Mouse (Mus musculus) adrenal gland, adult 2 months (tissue): ENCODE data around the gene Pfdn2. TPM values are rescaled to one million over a fixed set of nuclear protein-coding genes. Genes with fewer than 3 reads are reported as not detected.
"Not testable (repeated sequence)": the region's sequence is repeated elsewhere in the genome, so short reads cannot be mapped to it uniquely, and the experiment has no call there.

Experiments
- DNase-seq: peaks from one replicate; pipeline ENCODE4 v3.0.0; 2021
- long read RNA-seq: library from polyadenylated mRNA; stranded (forward); transcript quantifications from one replicate; pipeline ENCODE4 v2.0.0, GENCODE M21; 2021
- polyA plus RNA-seq: library from polyadenylated mRNA; depleted of rRNA; stranded (reverse); fragments of >200 nt; gene quantifications from 2 replicates; pipeline ENCODE4 v1.2.3, GENCODE M21; 2012; rRNA removed
- total RNA-seq, 2 experiments: library from RNA; stranded (reverse); gene quantifications; 2 replicates each; pipeline ENCODE4 v1.2.3; 2021

Pfdn2 gene
- total RNA-seq: 100 to 1,000 TPM; 154 TPM
- 3.5 and 4.0 TPM in 2 replicates for polyA plus RNA-seq
- long read RNA-seq, transcript Pfdn2-202 (4 exons, 1,735 nt): major isoform, 83 of 92 reads
- long read RNA-seq, partial matches to known transcripts: 2 of 92 reads
- long read RNA-seq, other reads (novel, unspliced or antisense): 6 of 92 reads

DNA sequence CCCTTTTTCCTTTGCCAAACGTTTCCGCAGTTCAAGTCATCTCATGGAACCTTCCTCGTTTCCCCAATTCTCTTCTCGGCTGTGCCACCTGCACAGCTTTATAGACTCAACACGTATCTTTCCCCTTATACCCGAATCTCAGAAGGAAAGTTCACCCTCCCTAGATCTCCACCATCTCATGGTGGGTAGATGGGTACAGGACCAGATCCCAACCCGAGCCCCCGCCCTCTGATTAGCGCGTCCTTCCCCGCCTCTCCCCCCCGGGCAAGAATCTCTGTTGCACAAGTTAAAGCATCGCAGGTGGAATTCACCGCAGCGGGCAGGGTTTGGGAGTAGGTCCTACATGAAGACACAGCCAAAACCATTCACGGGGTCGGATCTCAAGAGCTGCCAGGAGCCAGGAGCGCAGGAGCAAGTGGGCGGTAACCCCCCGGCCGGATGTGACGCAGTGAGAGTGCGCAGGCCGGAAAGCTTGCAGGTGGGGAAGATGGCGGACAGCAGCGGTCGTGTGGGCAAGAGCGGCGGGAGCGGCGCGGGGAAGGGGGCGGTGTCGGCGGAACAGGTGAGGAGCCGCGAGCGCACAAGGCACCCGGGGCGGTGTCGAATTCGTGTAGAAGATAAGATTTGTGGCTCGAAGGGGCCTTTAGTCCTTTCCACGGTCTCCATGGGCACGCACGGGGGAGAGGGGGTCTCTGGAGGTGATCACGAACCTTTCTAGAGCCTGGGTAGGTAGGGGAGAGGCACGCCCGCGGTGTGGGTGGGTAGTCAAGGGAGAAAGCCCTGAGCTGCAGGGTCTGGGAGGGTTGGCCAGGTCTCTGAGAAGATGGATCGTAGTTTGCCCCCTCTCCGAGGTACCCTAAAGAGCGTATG is at the start of gene Pfdn2, which contains the start of gene Nit1:
Pfdn2 (plus strand) TSS at position 446 of the 870 bp plus-strand sequence.
Nit1 (minus strand) TSS at position 422 of the 870 bp plus-strand sequence.
- peak; percentile 95 for DNase-seq

DNA sequence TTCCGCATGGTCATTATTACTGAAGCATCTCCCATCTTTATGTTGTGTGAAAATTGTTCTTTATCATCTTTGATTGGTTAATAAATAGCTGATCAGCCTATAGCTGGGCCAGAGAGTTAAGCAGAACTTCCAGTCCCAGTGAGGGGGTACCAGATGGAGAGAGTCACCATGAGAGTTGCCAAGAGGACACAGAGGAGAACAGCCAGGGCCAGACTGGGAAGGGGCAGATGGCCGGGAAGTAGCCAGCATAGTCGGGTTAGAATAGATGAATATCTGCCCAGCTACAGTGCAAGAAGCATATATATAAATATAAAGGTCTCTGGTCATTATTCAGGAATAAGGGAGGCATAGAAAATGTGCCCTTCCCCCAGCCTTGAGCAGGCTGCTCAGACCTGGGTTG is 47.2 kb upstream of the Pfdn2 start:
- no peak for DNase-seq

DNA sequence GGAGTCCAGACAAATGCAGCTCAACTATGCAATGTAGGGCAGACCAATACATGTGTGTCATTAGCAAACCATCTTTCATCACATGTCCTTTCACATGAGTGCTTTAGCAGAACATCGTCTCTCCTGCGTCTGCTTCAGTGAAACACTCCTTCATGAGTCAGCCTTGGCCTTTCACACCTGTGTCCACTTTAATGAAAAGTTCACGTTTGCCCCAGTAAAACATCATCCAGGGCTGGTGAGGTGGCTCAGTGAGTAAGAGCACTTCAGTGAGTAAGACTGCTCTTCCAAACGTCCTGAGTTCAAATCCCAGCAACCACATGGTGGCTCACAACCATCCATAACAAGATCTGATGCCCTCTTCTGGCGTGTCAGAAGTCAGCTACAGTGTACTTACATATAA is 39.3 kb upstream of the Pfdn2 start:
- not testable (repeated sequence) for DNase-seq

DNA sequence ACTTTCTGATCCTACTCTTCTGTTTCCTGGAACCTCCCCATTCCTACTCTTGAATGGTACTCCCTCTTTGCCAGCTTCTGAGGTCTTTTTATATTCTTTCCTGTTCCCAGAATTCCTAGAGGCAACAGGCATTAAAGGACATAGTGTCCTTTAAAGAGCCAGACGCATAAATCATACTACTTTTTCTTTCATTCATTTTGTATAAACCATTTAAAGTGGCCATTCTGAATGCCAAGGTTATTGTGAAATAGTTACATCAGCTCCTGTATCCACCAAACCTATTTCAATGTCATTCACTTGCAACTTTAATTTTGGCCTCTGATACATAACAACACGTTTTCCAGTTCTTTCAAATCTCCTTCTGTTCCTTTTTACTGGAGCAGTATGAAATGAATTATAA is 36.1 kb upstream of the Pfdn2 start:
- no peak for DNase-seq

DNA sequence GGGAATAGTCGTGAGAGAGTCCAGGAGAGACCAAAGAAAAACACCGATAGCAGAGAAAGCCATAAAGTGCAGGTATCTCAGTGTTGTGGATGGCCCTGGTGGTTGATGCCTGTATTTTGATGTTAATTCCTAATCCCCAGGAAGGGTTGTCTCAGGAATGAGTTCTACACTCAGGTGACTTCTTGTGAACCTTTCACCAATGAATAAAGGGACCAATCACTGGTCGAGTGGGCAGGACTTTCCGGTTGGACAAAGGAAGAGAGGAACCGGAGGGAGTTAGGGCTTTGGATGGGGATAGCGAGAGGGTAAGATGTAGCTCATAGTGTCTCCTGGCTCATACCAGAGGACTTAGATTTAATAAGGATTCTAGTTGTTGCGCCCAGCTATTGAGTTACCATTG is 25.7 kb upstream of the Pfdn2 start:
- DNase-seq: no peak

DNA sequence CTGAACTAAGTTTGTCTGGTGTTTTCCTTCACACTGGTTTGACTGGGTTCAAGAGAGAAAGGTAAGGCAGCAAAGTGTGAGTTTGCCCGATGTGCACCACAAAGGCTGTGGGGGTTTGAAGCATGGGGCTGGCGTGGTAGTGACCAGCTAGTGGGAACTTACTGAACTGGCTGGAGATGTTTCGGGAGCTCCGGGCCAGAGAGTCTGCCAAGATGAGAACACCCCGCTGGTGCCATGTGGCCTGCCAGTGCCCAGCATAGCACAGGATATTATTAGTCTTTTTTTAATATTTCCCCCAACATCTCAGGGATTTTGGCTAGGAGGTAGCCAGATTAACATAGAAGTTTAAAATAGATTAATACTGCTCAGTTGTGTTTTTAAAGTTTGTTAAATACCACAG is 25.3 kb upstream of the Pfdn2 start:
- no peak for DNase-seq

DNA sequence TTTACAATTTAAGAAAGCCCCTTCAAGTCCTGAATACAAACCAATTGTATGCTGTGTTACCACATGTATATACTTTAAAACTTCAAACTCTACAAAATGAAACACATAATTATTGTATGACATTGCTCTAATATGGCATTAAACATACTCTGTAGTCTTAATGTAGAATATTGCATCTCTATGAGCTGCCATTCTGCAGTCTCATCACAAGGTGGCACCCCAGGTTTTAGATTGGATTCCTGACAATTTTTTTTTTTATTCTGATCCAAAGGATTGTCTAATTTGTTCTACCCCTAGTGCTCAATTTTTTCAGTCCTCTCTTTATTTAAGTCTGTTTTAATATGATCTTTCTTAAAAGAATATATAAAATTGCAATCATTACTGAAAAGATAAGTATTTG is 24.1 kb upstream of the Pfdn2 start:
- no peak for DNase-seq

DNA sequence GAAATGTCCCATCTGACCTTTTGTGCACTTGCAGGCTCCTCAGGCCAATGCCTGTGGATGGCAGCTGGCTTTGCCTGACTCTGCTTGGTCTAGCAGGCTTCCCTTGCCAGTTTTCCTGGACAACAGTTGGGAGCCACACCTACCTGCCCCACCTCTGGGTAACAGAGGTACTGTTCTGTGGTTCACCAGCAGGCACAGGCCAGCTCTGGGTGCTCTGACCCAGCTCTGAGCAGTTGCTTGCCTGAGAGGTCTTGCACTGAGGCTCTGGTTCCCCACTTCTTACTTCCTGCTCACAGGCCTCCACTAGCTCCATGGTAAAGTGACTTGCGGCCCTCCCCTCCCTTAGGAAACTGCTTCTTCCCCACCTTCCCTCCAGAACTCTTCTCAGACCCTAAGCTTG is 23.5 kb upstream of the Pfdn2 start:
- DNase-seq: no peak

DNA sequence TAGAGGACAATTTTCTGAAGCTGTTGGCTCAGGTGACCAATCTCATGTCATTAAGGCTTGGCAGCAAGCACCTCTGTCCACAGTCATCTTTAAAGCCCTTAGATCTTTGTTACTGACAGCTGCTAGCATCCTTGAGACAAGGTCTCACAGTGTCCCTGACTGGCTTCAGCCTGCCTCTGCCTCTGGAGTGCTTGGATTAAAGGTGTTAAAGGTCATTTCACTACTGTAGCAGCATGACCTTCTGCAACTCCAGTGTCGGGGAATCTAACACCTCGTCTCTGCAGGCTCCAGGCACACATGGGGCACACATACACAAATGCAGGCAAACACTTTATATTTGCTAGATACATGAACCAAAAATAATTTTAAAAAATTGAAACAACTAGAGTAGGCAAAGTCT is 19.9 kb upstream of the Pfdn2 start:
- DNase-seq: no peak

DNA sequence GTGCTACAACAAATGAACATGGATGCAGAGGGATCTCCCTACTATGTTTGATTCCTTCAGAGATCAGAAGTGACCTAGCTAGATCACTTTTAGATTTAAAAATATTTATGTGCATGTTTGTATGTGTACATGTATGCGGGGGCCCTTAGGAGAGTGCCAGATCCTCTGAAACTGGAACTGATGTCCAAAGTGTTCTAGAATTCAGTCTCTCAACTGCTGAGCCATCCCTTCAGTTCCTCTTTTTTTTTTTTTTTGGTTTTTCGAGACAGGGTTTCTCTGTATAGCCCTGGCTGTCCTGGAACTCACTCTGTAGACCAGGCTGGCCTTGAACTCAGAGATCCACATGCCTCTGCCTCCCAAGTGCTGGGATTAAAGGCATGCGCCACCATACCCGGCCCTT is 18.9 kb upstream of the Pfdn2 start:
- not testable (repeated sequence) for DNase-seq

DNA sequence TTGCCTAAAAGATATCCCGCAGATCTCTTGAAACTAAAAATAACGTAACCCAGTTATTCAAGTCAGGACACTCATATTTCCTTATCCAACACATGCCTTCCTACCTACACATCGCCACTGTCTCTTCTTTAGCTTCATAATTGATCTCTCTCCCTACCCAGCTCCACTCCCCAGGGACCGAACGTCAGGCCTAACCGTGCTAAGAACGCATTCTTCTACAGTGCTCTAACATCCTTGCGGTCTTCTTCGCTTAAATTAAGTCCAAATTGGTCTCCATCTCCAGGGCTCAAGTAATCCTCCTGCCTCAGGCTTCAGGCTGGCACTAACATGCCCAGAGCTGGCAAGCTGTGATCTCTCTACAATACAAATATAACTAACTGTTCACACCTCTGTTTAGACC is 17.2 kb upstream of the Pfdn2 start:
- DNase-seq: no peak

DNA sequence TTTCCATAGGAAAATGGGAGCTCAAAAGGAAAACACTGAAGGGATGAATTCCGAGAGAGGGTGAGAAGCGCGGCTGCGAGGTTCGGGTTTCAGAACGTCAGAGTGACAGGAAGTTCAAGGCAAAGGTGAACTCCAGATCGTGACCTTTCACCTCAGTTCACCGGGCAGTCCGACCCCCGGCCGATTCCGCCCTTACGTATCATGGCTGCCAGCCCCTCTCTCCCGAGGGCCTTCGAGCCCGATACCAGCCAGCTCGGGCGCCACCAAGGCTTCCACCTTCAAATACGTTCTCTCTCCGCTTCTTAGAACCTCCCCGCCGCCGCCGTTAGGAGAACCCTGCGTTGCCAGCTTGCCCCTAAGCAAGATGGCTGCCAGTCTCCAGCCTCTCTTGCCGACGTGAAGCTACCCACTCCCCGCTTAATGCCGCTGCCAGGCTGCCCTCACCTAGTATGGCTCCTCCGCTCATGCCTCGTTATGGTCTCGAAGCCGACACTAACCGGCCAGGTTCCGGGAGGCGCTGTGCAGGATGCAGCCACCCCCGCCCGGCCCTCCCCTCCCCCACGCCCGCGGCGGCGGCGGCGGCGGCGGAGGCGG is 16.5 kb upstream of the Pfdn2 start, which contains the start of gene Dedd:
Dedd (plus strand) TSS at position 307 of the 594 bp plus-strand sequence.
- DNase-seq: peak; percentile 95

DNA sequence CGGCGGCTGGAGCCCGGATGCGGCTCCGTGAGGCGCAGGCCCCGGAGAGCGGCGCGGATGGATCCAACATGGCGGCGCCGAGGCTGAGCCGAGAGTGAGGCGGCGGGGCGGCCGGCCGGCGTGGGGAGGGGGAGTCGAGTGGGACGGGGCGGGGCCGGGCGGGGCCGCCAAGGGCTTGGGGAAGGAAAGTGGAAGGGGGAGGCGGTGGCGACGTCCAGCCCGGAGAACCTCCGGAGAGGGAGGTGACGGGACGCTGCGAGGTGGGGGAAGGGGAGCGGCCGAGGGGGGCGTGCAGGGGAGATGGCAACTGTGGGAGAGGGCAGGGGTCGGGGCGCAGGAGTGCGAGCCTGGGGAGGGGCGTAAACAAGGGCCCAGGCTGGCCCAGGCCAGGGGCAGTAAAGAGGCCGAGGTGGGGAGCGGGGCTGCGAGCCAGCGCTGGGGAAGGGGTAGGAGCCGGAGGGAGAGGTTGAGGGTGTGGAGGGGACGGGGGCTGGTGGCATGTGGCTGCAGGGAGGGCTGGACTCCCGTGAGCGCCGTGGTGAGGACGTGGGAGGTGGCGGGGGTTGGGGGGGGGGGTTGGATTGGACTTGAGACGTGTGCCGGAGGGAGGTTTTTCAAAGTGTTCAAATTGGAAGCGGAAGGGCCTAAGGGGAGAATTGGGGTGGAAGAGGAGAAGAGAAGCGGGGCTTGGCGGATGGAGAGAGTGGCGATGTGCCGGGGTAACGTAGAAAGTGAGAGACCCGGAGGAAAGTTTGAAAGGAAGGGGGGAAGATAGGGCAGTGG is 15.8 kb upstream of the Pfdn2 start:
- peak; percentile 57 for DNase-seq

DNA sequence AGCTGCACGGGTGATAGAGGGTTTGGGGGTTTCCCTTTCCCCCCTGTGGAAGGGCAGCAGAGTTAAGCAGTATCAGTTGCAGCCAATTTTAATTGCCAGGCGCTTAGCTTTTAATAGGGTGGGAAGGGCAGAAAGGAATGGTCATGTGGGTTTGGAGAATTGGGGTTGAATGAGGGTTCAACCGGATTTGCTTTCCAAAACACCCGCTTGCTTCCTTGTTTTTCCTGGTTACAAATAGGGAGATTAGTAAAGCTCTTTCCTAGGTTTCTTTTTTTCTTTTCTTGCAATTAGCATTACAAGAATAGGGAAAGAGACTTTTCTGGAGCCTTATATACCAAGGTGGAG is 15.3 kb upstream of the Pfdn2 start:
- no peak for DNase-seq

DNA sequence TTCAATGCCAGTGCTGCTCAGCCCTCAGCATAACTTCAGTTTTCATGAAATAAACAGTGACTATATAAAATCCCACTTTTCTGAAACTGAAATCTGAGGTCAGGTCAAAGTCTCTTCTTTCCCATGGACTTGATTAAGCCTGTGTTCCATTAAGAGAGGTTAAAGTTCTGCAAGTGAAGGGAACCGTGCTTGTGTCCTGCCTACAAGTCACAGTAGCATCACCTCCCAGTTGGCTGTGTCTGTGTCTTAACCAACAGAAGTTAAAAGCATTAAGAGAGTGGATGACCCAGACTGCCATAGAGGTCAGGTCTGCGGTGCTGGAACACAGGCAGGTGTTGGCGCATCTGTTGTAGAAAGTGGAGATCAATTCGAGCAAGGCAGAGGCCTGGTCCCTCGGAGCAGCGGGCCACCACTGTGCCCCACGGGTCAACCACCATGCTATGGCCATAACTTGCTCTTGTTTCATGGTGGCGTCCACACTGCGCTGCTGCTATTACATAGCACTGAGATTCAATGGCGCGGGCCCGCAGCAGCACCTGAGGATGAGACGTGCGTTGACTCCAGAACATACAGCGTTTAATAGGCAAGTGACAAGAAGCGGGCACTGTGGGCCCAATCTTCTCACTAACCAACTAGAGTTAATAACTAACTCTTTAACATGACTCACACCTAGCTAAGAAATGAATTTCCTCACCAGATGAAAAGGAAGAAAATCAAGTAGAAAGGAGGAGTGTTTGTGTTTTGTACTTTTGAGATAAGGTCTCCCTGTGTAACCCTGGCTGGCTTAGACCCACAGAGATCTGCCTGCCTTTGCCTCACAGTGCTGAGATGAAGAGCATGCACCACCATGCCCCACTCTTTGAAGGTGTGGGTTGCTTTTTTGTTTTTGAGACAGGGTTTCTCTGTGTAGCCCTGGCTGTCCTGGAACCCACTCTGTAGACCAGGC is 2.9 kb upstream of the Pfdn2 start:
- no peak for DNase-seq

DNA sequence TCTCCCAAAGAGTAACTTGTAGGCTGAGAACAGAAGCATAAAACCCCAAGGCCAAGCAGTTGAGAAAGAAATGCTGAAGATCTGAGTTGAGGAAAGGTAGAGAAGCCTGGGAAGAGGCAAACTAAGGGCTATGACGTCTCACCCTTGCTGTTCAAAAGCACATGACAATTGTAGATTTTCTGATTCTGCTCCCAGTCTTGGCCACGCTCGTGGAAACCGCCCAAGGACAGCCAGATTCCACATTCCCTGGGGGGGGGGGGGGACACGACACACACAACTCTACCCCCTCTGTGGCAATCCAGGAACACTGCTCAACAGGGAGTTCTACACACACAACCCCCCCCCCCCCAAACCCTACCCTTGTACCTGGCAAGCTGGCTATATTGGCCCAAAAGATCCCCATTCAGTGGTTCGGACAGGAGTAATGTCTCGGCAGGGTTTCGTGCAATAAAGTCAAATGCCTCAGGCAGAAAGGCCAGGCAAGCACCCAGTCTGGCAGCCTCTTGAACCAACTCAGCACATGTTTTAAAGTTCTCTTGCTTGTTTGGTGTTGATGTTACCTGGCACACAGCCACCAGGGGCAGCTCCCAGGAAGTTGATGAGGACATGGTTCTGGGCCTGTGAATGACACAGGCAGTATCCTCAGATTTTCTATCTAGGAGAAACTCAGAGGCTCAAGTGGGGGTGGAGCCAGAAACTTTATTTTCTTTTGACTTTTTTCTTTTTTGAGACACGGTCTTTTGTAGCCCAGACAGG is 1.4 kb upstream of the Pfdn2 start:
- peak; percentile 64 for DNase-seq

DNA sequence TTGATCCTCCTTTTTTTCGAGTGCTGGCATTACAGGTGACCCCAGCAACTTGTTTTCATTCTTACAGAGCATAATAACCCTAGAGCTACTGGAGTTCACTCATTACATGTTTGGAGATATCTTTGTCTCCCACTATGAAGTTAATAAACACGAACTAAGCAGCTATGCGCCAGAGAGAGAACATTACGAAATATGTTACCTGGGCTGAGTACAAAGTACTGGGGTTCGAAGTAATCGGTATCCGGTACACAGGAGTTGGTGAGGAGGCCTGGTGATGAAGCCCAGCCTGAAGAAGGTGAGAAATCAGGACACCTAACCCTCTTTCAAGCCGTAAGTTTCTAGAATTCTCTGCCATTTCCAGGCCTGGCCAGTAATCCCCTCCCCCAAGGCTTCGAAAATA is 755 bp upstream of the Pfdn2 start:
- DNase-seq: no peak

DNA sequence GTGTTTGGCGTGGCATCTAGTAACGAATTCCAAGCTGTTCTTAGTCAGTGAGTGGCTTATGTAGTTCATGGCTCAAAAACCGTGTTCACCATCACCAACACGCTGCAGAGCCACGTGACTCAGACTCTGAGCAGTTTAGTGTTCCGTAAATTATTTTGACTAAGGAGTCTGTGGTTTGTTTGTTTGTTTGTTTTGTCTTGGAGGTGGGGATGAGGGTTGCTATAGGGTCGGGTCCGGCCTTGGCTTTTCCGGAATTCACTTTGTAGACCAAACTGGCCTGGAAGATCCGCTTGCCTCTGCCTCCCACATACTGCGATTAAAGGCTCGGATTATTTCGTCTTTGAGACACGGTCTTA is 603 bp downstream of the Pfdn2 start:
- peak; percentile 40 for DNase-seq

DNA sequence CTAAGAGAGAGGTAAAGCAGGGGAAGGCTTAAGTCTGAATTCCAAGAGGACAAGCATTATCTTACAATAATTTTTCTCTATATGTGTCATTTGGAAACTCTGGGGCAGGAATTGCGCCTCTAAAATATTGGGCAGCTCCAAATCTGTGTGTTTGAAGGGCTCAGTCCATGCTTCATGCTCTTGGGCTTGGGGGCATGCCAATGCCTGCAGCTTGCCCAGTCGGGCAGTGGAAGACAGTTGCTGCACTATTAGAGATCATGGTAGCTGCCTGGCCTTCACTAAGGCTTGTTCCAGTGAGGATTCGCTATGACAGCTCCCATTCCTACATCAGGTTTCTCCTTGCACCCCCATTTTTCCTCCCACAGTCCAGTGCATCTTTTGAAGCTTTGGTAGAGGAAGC is 3.2 kb downstream of the Pfdn2 start:
- peak; percentile 31 for DNase-seq

DNA sequence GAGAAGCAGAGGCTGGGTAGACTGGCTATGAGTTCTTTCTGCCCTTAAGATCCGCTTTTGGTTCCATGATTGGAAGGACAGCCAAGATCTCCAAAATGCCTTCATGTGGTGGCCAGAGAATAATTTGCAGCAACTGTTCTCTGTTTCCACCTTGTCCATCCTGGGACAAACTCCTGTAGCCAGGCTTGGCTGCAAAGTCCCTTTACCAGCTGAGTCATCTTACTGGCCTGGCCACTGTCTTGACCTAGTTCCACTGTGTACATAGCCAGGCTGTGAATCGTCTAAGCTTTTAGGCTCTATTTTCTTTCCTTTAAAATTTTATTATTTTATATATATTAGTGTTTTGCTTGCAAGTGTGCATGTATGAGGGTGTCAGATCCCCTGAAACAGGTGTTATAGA is 3.7 kb downstream of the Pfdn2 start:
- peak; percentile 52 for DNase-seq
